ENCODE assay signal across 12 mouse cellular contexts in the genomic region with DNA sequence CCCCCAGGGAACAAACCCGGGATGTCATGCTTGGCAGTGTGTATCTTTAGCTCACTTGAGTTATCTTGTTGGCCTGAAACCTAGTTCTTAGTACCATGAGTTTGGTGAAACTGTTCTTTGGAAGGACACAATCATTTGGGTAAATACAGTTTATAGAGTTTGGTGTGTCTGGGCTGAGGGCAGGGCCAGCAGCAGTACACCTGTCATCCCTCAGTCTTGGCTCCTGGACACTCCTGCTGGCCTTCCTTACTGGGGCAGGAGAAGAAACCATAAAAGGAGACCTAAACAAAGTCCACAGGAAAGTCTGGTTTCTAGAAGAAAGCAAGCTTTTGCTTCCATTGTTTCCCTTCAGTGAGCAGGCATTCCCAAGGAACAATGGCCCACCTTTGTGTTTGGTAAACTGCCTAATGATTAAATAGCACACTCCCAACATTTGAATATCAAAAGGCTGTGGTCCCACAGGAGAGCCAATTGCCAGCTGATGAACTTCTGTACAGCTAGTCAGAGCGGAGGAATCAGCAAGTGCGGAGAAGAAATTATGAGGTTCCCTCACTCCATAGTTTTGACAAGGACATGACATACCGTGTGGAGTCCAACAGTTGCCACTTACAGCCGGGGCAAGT.
"Had no signal": no experiment of that assay in that cellular context is flagged by ENCODE, and none has a peak within 500 bp of the region (broad histone marks: within the 10 kb centered on the region; RNA-seq: fewer than 3 reads in every experiment).

No protein-coding gene starts in this region.

- ATAC-seq: liver, embryonic 12.5 days; midbrain, embryonic 15.5 days had no signal

- H3K9ac ChIP-seq: limb, embryonic 15.5 days; liver, embryonic 12.5 days; lung, embryonic 14.5 days; midbrain, embryonic 15.5 days; neural tube, embryonic 12.5 days had no signal

- H3K9me3 ChIP-seq: limb, embryonic 15.5 days; liver, embryonic 12.5 days; midbrain, embryonic 15.5 days; neural tube, embryonic 12.5 days had no signal

- H3K36me3 ChIP-seq: limb, embryonic 15.5 days; liver, embryonic 12.5 days; midbrain, embryonic 15.5 days; neural tube, embryonic 12.5 days had no signal

- H3K4me2 ChIP-seq: limb, embryonic 15.5 days; liver, embryonic 12.5 days; lung, embryonic 14.5 days; midbrain, embryonic 11.5 days; midbrain, embryonic 15.5 days; neural tube, embryonic 12.5 days had no signal

- H3K4me1 ChIP-seq: liver, embryonic 12.5 days; megakaryocyte, embryonic 14.5 days had no signal

- DNase-seq: kidney, postnatal 25 days; layer of hippocampus, postnatal 36 days; lung, embryonic 14.5 days; lung, postnatal 10 days; thymus, postnatal 4 days had no signal

- H3K4me3 ChIP-seq: limb, embryonic 15.5 days; liver, embryonic 12.5 days; megakaryocyte, embryonic 14.5 days; midbrain, embryonic 15.5 days; neural tube, embryonic 12.5 days had no signal

- H3K27me3 ChIP-seq: limb, embryonic 15.5 days; liver, embryonic 12.5 days; midbrain, embryonic 15.5 days had no signal

- H3K27ac ChIP-seq: limb, embryonic 15.5 days; liver, embryonic 12.5 days; macrophage; midbrain, embryonic 15.5 days; neural tube, embryonic 12.5 days had no signal
